Mouse (Mus musculus): Measurements from ENCODE around the gene Tmc8. TPM values are rescaled to one million over a fixed set of nuclear protein-coding genes. Genes with fewer than 3 reads are reported as not detected.

Gene Tmc8
- polyA plus RNA-seq (2012; rRNA removed), result 0.17 and 0.29 TPM in 2 replicates

- DNase-seq, result no peak
- Histone ChIP-seq H3K27me3 (ENCODE audit: control insufficient read depth, insufficient read depth, low read length) (peaks cover 5% of the 10 kb centered on the region; the same call in 1 of the 2 replicates), H3K27ac (ENCODE audit: insufficient read depth, low read length) (no peak within 1 kb of the TSS), H3K4me1 (ENCODE audit: control insufficient read depth, insufficient read depth, low read length) (peaks cover 5% of the 10 kb centered on the region; the same call in 1 of the 2 replicates), H3K4me3 (replicated peaks; ENCODE audit: insufficient read depth, low read depth, low read length) (no peak within 1 kb of the TSS)
- TF ChIP-seq CTCF (IDR thresholded peaks at IDR 0.05; ENCODE audit: borderline replicate concordance, insufficient read depth, low read depth, low read length) (no peak), POLR2A (IDR thresholded peaks at IDR 0.05; ENCODE audit: borderline replicate concordance, insufficient read depth, low read length) (no peak)
- WGBS, result 57% methylated on average over 24 of the region's 24 CpGs
Measured at GRCm38 (mm10) chr11:117781993-117782704, at the start of gene Tmc8, which contains the start of gene Tmc6. Gene Tmc8, plus strand, starts transcription at chr11:117782076. Gene Tmc6, minus strand, starts transcription at chr11:117782198.

- DNase-seq, result peak; percentile 64 to 79
- 37% methylated on average over 5 of the region's 5 CpGs for WGBS
Measured at GRCm38 (mm10) chr11:117736037-117736689, 45.7 kb upstream of the Tmc8 start.

GRCm38 (mm10) chr11:117738123-117738522 lies 43.8 kb upstream of the Tmc8 start:
- Histone ChIP-seq H3K27me3 (ENCODE audit: control insufficient read depth, insufficient read depth, low read length) (no peaks in the 10 kb centered on the region), H3K4me1 (ENCODE audit: control insufficient read depth, insufficient read depth, low read length) (peaks cover 4% of the 10 kb centered on the region), H3K4me3 (replicated peaks; ENCODE audit: insufficient read depth, low read depth, low read length) (no peak overlapping the region), H3K27ac (ENCODE audit: insufficient read depth, low read length) (no peak overlapping the region)
- DNase-seq, result no peak
- no peak for TF ChIP-seq CTCF (IDR thresholded peaks at IDR 0.05; ENCODE audit: borderline replicate concordance, insufficient read depth, low read depth, low read length)
- TF ChIP-seq POLR2A (IDR thresholded peaks at IDR 0.05; ENCODE audit: borderline replicate concordance, insufficient read depth, low read length), result no peak
- WGBS, result 90% methylated on average over 5 of the region's 5 CpGs

More at GRCm38 (mm10) chr11:117736037-117736689, 45.7 kb upstream of the Tmc8 start:
- Histone ChIP-seq H3K4me1 (ENCODE audit: control insufficient read depth, insufficient read depth, low read length) (peaks cover 10% of the 10 kb centered on the region), H3K27ac (ENCODE audit: insufficient read depth, low read length) (no peak overlapping the region), H3K27me3 (ENCODE audit: control insufficient read depth, insufficient read depth, low read length) (no peaks in the 10 kb centered on the region), H3K4me3 (replicated peaks; ENCODE audit: insufficient read depth, low read depth, low read length) (no peak overlapping the region)
- TF ChIP-seq POLR2A (IDR thresholded peaks at IDR 0.05; ENCODE audit: borderline replicate concordance, insufficient read depth, low read length), result no peak

GRCm38 (mm10) chr11:117741128-117741527 lies 40.7 kb upstream of the Tmc8 start:
- 92% methylated on average over 6 of the region's 6 CpGs for WGBS
- Histone ChIP-seq H3K4me1 (ENCODE audit: control insufficient read depth, insufficient read depth, low read length) (peaks cover 4% of the 10 kb centered on the region), H3K27ac (ENCODE audit: insufficient read depth, low read length) (no peak overlapping the region), H3K4me3 (replicated peaks; ENCODE audit: insufficient read depth, low read depth, low read length) (no peak overlapping the region), H3K27me3 (ENCODE audit: control insufficient read depth, insufficient read depth, low read length) (no peaks in the 10 kb centered on the region)
- TF ChIP-seq CTCF (IDR thresholded peaks at IDR 0.05; ENCODE audit: borderline replicate concordance, insufficient read depth, low read depth, low read length) (no peak), POLR2A (IDR thresholded peaks at IDR 0.05; ENCODE audit: borderline replicate concordance, insufficient read depth, low read length) (no peak)
- no peak for DNase-seq

GRCm38 (mm10) chr11:117742243-117742642 lies 39.6 kb upstream of the Tmc8 start:
- WGBS, result 49% methylated on average over 8 of the region's 8 CpGs
- no peak for DNase-seq
- Histone ChIP-seq H3K4me1 (ENCODE audit: control insufficient read depth, insufficient read depth, low read length) (no peaks in the 10 kb centered on the region), H3K27ac (ENCODE audit: insufficient read depth, low read length) (no peak overlapping the region), H3K27me3 (ENCODE audit: control insufficient read depth, insufficient read depth, low read length) (no peaks in the 10 kb centered on the region), H3K4me3 (replicated peaks; ENCODE audit: insufficient read depth, low read depth, low read length) (no peak overlapping the region)
- TF ChIP-seq POLR2A (IDR thresholded peaks at IDR 0.05; ENCODE audit: borderline replicate concordance, insufficient read depth, low read length) (no peak), CTCF (IDR thresholded peaks at IDR 0.05; ENCODE audit: borderline replicate concordance, insufficient read depth, low read depth, low read length) (no peak)

GRCm38 (mm10) chr11:117742715-117743114 lies 39.2 kb upstream of the Tmc8 start:
- WGBS, result 79% methylated on average over 8 of the region's 8 CpGs
- Histone ChIP-seq H3K4me3 (replicated peaks; ENCODE audit: insufficient read depth, low read depth, low read length) (no peak overlapping the region), H3K27me3 (ENCODE audit: control insufficient read depth, insufficient read depth, low read length) (no peaks in the 10 kb centered on the region), H3K4me1 (ENCODE audit: control insufficient read depth, insufficient read depth, low read length) (no peaks in the 10 kb centered on the region), H3K27ac (ENCODE audit: insufficient read depth, low read length) (no peak overlapping the region)
- no peak for DNase-seq
- TF ChIP-seq POLR2A (IDR thresholded peaks at IDR 0.05; ENCODE audit: borderline replicate concordance, insufficient read depth, low read length), result no peak
- no peak for TF ChIP-seq CTCF (IDR thresholded peaks at IDR 0.05; ENCODE audit: borderline replicate concordance, insufficient read depth, low read depth, low read length)

- Histone ChIP-seq H3K27me3 (ENCODE audit: control insufficient read depth, insufficient read depth, low read length) (no peaks in the 10 kb centered on the region), H3K27ac (ENCODE audit: insufficient read depth, low read length) (no peak overlapping the region), H3K4me3 (replicated peaks; ENCODE audit: insufficient read depth, low read depth, low read length) (no peak overlapping the region), H3K4me1 (ENCODE audit: control insufficient read depth, insufficient read depth, low read length) (peaks cover 4% of the 10 kb centered on the region)
- no peak for DNase-seq
- 82% methylated on average over 4 of the region's 4 CpGs for WGBS
- TF ChIP-seq POLR2A (IDR thresholded peaks at IDR 0.05; ENCODE audit: borderline replicate concordance, insufficient read depth, low read length) (no peak), CTCF (IDR thresholded peaks at IDR 0.05; ENCODE audit: borderline replicate concordance, insufficient read depth, low read depth, low read length) (no peak)
Measured at GRCm38 (mm10) chr11:117743454-117744030, 38.3 kb upstream of the Tmc8 start.

Data from cerebellum, adult 2 months (tissue).